ENCODE assay signal across 8 mouse cellular contexts in genomic region chr1:36785238-36785641, GRCm38 (mm10). TPM values are rescaled to one million over a fixed set of nuclear protein-coding genes. Genes with fewer than 3 reads are reported as not detected.
A peak's percentile ranks its signal among the peaks of the same experiment; 100 is the strongest.
DNase-seq lines count a peak whose midpoint lies in the region; ATAC-seq and TF ChIP-seq lines count a peak whose summit lies in the region.

No protein-coding gene starts in this region.

- WGBS in heart, embryonic 12.5 days, result 2% methylated on average over 16 of the region's 16 CpGs
- WGBS in heart, postnatal 0 days, result 2% methylated on average over 16 of the region's 16 CpGs
- 3% methylated on average over 16 of the region's 16 CpGs for WGBS in neural tube, embryonic 11.5 days

- H3K4me1 ChIP-seq in heart, embryonic 12.5 days (replicated peaks), result 0 out of 2 replicates have a peak, but pooled peaks cover 9% of the 10 kb centered on the region
- no peaks in the 10 kb centered on the region for H3K4me1 ChIP-seq in heart, postnatal 0 days (ENCODE audit: control insufficient read depth, insufficient read depth)
- no peaks in the 10 kb centered on the region for H3K4me1 ChIP-seq in neural tube, embryonic 11.5 days (ENCODE audit: control insufficient read depth, insufficient read depth, low read length)

- TF ChIP-seq EP300 in heart, postnatal 0 days (IDR thresholded peaks at IDR 0.05; ENCODE audit: low read depth), result no peak

- peaks cover 17% of the 10 kb centered on the region for H3K27me3 ChIP-seq in heart, embryonic 12.5 days (replicated peaks)
- 0 out of 2 replicates have a peak, but pooled peaks cover 5% of the 10 kb centered on the region for H3K27me3 ChIP-seq in heart, postnatal 0 days (ENCODE audit: control insufficient read depth, insufficient read depth, low read length)
- no peaks in the 10 kb centered on the region for H3K27me3 ChIP-seq in neural tube, embryonic 11.5 days (ENCODE audit: control insufficient read depth, insufficient read depth, low read length)

- H3K4me2 ChIP-seq in heart, embryonic 12.5 days, result peak overlapping the region; percentile 83
- peak overlapping the region; percentile 83 for H3K4me2 ChIP-seq in heart, postnatal 0 days (ENCODE audit: low read depth, low read length)
- peak overlapping the region; percentile 91 for H3K4me2 ChIP-seq in neural tube, embryonic 11.5 days (ENCODE audit: low read depth)

- H3K4me3 ChIP-seq in heart, embryonic 12.5 days, result peak overlapping the region; percentile 48
- peak overlapping the region; percentile 44 for H3K4me3 ChIP-seq in heart, postnatal 0 days (ENCODE audit: low read depth, low read length)
- H3K4me3 ChIP-seq in neural tube, embryonic 11.5 days (ENCODE audit: low read depth, low read length), result peak overlapping the region; percentile 38

- no peak overlapping the region for H3K27ac ChIP-seq in heart, embryonic 12.5 days (ENCODE audit: poor library complexity, severe bottlenecking)
- H3K27ac ChIP-seq in heart, postnatal 0 days (ENCODE audit: low read depth), result no peak overlapping the region
- H3K27ac ChIP-seq in neural tube, embryonic 11.5 days (ENCODE audit: low read depth, low read length), result no peak overlapping the region

- DNase-seq in heart, postnatal 25 days (ENCODE audit: low spot score), result no peak
- DNase-seq in ES-CJ7 (ENCODE audit: low read depth, low spot score), result peak; percentile 65
- DNase-seq in cerebellum, postnatal 36 days, result peak; percentile 49 to 56
- DNase-seq in heart, postnatal 0 days (ENCODE audit: low spot score), result no peak
- DNase-seq in liver, result peak; percentile 12
- peak; percentile 63 for DNase-seq in neural tube, embryonic 11.5 days (ENCODE audit: low spot score)

- H3K36me3 ChIP-seq in heart, embryonic 12.5 days, result no peaks in the 10 kb centered on the region
- H3K36me3 ChIP-seq in heart, postnatal 0 days (replicated peaks; ENCODE audit: control insufficient read depth, insufficient read depth, low read length), result no peaks in the 10 kb centered on the region
- no peaks in the 10 kb centered on the region for H3K36me3 ChIP-seq in neural tube, embryonic 11.5 days (ENCODE audit: control insufficient read depth, insufficient read depth, low read length)

- H3K9ac ChIP-seq in heart, embryonic 12.5 days, result peak overlapping the region; percentile 59
- no peak overlapping the region; the same call in 1 of the 2 replicates for H3K9ac ChIP-seq in heart, postnatal 0 days (replicated peaks; ENCODE audit: low read depth, low read length)
- peak overlapping the region; percentile 70 for H3K9ac ChIP-seq in neural tube, embryonic 11.5 days (ENCODE audit: low read length)

- TF ChIP-seq CTCF in heart, postnatal 0 days (IDR thresholded peaks at IDR 0.05; ENCODE audit: low read depth), result 0 out of 2 replicates have a peak, but pooled peaks have one; percentile 14

- H3K9me3 ChIP-seq in heart, embryonic 12.5 days (replicated peaks), result no peaks in the 10 kb centered on the region
- no peaks in the 10 kb centered on the region for H3K9me3 ChIP-seq in heart, postnatal 0 days (replicated peaks; ENCODE audit: control insufficient read depth, low read length)
- no peaks in the 10 kb centered on the region for H3K9me3 ChIP-seq in neural tube, embryonic 11.5 days (ENCODE audit: control insufficient read depth, low read length)

- no peak for ATAC-seq in heart, embryonic 12.5 days (ENCODE audit: insufficient number of reproducible peaks, low FRiP score)
- no peak for ATAC-seq in heart, postnatal 0 days (ENCODE audit: insufficient read depth, low read depth)
- peak; percentile 21 for ATAC-seq in neural tube, embryonic 11.5 days (ENCODE audit: insufficient read depth, low FRiP score, low TSS enrichment)
- ATAC-seq in inflammation-experienced regulatory T-cells, adult 6 months, result no peak

- intact Hi-C loops in heart, postnatal 25 days (cut with DNase I), result loop anchor here (10.0 kb wide), 2 partner anchors 350 to 600 kb away; no protein-coding TSS in a partner anchor

RNA-seq across cellular contexts. Expression of gene Zap70, which starts 23.6 kb away (rescaled TPM):
- polyA plus RNA-seq in heart, embryonic 12.5 days (2016; fragmentation: Nextera tagmentation; extraction: Ambion mirVana), result 0.33 and 0.50 TPM in 2 replicates
- under 1 TPM; 0.18 to 0.53 TPM for total RNA-seq in heart, postnatal 25 days (2021)
- 0.12 TPM in 1 of 2 replicates, not detected in the other for total RNA-seq in heart, postnatal 0 days (2014; rRNA removed; ENCODE audit: low replicate concordance)
- polyA plus RNA-seq in heart, postnatal 0 days (2015; fragmentation: Nextera tagmentation; extraction: Ambion mirVana), result 0.08 and 0.12 TPM in 2 replicates
- polyA plus RNA-seq in neural tube, embryonic 11.5 days (2014; fragmentation: Nextera tagmentation; extraction: Ambion mirVana), result 0.32 and 1.3 TPM in 2 replicates
- 100 to 1,000 TPM; 241 to 287 (median 257) TPM for polyA plus RNA-seq in inflammation-experienced regulatory T-cells, adult 6 months (2017; shearing (Covaris generic))

Comparison
In these comparisons a context has a peak if more than half of its experiments do, and no peak if none do; other contexts are left out.
1. DNase-seq: peak in ES-CJ7 (single experiment), cerebellum, postnatal 36 days (2 of 2), liver (single experiment) and neural tube, embryonic 11.5 days (single experiment); none in heart, postnatal 25 days (single experiment) and heart, postnatal 0 days (single experiment).
2. RNA of gene Zap70, which starts 23.6 kb away (polyA plus RNA-seq): 241 to 287 TPM in inflammation-experienced regulatory T-cells, adult 6 months; 0.32 to 1.3 TPM in neural tube, embryonic 11.5 days, 0.33 to 0.50 TPM in heart, embryonic 12.5 days and 0.08 to 0.12 TPM in heart, postnatal 0 days; every median in the first group is over 100 times any median in the second.
3. Peak in every context shown above with its lines, with median percentiles within 50 percentile points of each other: H3K4me2 ChIP-seq and H3K4me3 ChIP-seq.